Mouse (Mus musculus) kidney, postnatal 0 days (tissue): Measurements from ENCODE around the gene Dctpp1. TPM values are rescaled to one million over a fixed set of nuclear protein-coding genes. Genes with fewer than 3 reads are reported as not detected.

Experiments used
- ATAC-seq: fragments of 200-750 bp; cut with Nextera tagmentation; replicated peaks from 2 replicates; pipeline ENCODE4 v1.8.0; 2017; ENCODE audit warnings: low read depth, moderate number of reproducible peaks, moderate TSS enrichment, moderate library complexity; ENCODE audit not compliant: low FRiP score
- DNase-seq: peaks from one replicate; pipeline ENCODE4 v3.0.0-alpha.2; 2016; ENCODE audit warnings: low spot score
- H3K27ac ChIP-seq: fragments of 300-500 bp; sonication (generic); 2 replicates; pipeline ENCODE4 v1.5.1; 2014; ENCODE audit warnings: mild to moderate bottlenecking
- H3K27me3 ChIP-seq: fragments of 300-500 bp; sonication (generic); 2 replicates; pipeline ENCODE4 v1.6.1; 2014; ENCODE audit warnings: low read length, mixed read lengths; ENCODE audit not compliant: insufficient read depth
- H3K36me3 ChIP-seq: fragments of 300-500 bp; sonication (generic); 2 replicates; pipeline ENCODE4 v1.6.1; 2014; ENCODE audit warnings: low read length, mixed read lengths; ENCODE audit not compliant: insufficient read depth
- H3K4me1 ChIP-seq: fragments of 300-500 bp; sonication (generic); replicated peaks from 2 replicates; pipeline ENCODE4 v1.6.1; 2014; ENCODE audit warnings: antibody characterized with exemption, low read length, mixed read lengths; ENCODE audit not compliant: insufficient read depth
- H3K4me2 ChIP-seq: fragments of 300-500 bp; sonication (generic); 2 replicates; pipeline ENCODE4 v1.6.1; 2014; ENCODE audit warnings: mild to moderate bottlenecking, low read length, moderate library complexity, mixed read lengths
- H3K4me3 ChIP-seq: fragments of 300-500 bp; sonication (generic); replicated peaks from 2 replicates; pipeline ENCODE4 v1.5.1; 2014; ENCODE audit warnings: low read depth, low read length
- H3K9ac ChIP-seq: fragments of 300-500 bp; sonication (generic); 2 replicates; pipeline ENCODE4 v1.6.1; 2014; ENCODE audit warnings: low read depth, low read length
- H3K9me3 ChIP-seq: fragments of 300-500 bp; sonication (generic); replicated peaks from 2 replicates; pipeline ENCODE4 v1.6.1; 2016; ENCODE audit warnings: low read length, inconsistent platforms, mixed read lengths
- CTCF ChIP-seq: IDR thresholded peaks from 2 replicates; pipeline ENCODE4 v1.5.1; 2016; ENCODE audit warnings: antibody characterized with exemption, low read depth, mild to moderate bottlenecking, moderate library complexity
- WGBS: fragments of 180-500 bp; shearing (Covaris S2); extraction: QIAGEN DNeasy Blood & Tissue Kit; methylation state at CpG from one replicate; pipeline ENCODE4 v1.1.7; 2014; 5-methylcytosine and 5-hydroxymethylcytosine counted together
- polyA plus RNA-seq: library from polyadenylated mRNA; unstranded; fragments of >200 nt; fragmentation: Nextera tagmentation; extraction: Ambion mirVana; gene quantifications from 2 replicates; pipeline ENCODE4 v1.2.1, GENCODE M21; 2015

Dctpp1 gene
- polyA plus RNA-seq, 1 experiment from 2014 or later, result 157 TPM

DNA sequence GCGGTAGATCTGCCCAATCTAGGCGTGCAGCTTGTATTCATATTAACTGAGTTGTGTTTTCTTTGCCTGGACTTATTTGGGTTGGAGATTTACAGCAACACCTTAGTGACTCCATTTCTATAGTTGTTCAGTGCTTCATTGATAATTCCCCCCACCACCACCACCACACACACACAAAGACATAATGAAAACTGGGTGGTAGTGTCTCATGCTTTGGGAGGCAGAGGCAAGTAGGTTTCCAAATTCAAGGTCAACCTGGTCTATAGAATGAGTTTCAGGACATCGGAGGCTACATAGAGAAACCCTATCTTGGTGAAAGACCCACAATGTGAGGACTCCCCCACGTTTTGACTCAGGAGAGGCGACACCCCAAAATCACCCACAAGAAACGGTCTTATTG is 35.9 kb downstream of the Dctpp1 start:
- H3K27me3 ChIP-seq, result no peaks in the 10 kb centered on the region
- no peak overlapping the region for H3K27ac ChIP-seq
- no peaks in the 10 kb centered on the region for H3K9me3 ChIP-seq
- no peak for DNase-seq
- no peak overlapping the region for H3K9ac ChIP-seq
- H3K4me3 ChIP-seq, result no peak overlapping the region
- WGBS, result 89% methylated on average over 6 of the region's 6 CpGs
- H3K36me3 ChIP-seq, result no peaks in the 10 kb centered on the region
- H3K4me2 ChIP-seq, result no peak overlapping the region
- ATAC-seq, result no peak
- H3K4me1 ChIP-seq, result no peaks in the 10 kb centered on the region
- no peak for TF ChIP-seq CTCF

DNA sequence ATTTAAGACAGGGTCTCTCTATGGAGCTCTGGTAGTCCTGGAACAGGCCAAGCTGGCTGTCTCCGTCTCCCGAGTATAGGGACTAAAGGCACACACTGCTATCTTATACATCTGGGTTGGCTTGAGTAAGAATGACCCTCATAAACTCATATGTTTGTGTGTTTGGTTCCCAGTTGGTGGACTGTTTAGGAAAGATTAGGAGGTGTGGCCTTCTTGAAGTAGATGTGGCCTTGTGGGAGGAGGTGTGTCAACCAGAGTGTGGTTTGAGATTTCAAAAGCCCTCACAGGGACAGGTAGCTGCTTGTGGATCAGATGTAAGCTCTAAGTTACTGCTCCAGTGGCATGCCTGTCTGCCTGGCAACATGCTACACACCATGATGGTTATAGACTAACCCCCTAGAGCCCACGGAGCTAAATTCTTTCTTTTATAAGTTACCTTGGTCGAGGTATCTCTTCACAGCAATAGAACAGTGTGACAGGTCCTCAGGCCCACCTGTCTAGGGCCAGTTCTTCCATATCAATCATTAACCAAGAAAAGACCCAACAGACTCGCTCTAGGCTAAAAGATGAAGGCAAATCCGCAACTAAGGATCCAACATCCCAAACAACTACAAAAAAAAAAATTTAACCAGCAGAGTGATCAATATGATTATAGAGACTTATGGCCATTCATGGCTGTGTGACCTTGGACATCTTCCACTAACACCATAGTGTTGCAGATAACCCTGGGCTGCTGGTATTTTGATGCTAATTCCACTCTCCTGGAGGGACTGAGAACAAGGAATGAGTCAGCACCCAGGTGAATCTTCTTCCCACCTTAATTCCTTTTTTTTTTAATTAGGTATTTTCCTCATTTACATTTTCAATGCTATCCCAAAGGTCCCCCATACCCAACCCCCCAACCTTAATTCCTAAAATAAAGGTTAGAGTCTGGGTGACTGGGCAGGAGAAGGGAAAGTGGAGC is 36.7 kb downstream of the Dctpp1 start:
- Histone ChIP-seq H3K4me1 (no peaks in the 10 kb centered on the region), H3K9me3 (no peaks in the 10 kb centered on the region), H3K4me2 (no peak overlapping the region), H3K9ac (no peak overlapping the region), H3K36me3 (no peaks in the 10 kb centered on the region), H3K4me3 (no peak overlapping the region), H3K27ac (no peak overlapping the region), H3K27me3 (no peaks in the 10 kb centered on the region)
- WGBS, result 73% methylated on average over 6 of the region's 6 CpGs
- no peak for DNase-seq
- no peak for TF ChIP-seq CTCF
- no peak for ATAC-seq

DNA sequence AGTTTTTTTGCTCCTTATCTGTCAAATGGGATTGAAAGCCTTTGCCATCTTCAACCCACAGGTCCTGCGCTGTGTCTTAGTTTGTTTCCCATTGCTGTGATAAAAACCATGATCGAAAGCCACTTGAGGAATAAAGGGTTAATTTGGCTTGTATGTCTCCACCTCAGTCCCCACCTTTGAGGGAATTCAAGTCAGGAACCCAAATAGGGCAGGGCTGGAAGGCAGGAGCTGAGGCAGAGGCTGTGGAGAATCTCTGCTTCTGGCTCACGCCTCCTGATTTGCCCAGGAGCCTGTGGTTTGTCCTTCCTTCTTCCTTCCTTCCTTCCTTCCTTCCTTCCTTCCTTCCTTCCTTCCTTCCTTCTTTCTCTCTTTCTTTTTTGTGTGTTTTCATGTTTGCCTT is 37.4 kb downstream of the Dctpp1 start:
- ATAC-seq (no peak), DNase-seq (no peak)
- no peak overlapping the region for H3K4me2 ChIP-seq
- WGBS, result 94% methylated on average over 3 of the region's 3 CpGs
- TF ChIP-seq CTCF, result no peak
- H3K27ac ChIP-seq, result no peak overlapping the region
- H3K27me3 ChIP-seq, result no peaks in the 10 kb centered on the region
- H3K36me3 ChIP-seq, result no peaks in the 10 kb centered on the region
- no peak overlapping the region for H3K4me3 ChIP-seq
- no peaks in the 10 kb centered on the region for H3K4me1 ChIP-seq
- H3K9me3 ChIP-seq, result no peaks in the 10 kb centered on the region
- no peak overlapping the region for H3K9ac ChIP-seq

DNA sequence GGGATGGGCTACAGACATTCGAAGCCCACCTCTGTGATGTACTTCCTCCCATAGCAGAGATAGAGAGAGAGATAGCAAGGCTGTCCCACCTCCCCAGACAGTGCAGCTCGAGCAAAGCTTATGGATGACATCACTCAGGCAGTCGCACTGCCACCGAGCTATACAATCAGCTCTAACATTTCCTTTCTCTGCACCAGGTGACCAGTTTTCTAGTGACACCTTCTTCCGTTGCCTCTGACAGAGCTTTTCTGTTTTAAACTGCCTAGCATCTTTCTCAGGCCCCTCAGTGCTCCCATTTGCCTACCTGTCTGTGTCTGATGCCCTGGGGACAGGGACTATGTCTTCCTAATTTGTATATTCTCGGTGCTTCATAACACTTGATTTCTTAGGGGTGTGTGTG is 40.1 kb downstream of the Dctpp1 start:
- H3K4me2 ChIP-seq, result no peak overlapping the region
- no peak for DNase-seq
- H3K4me3 ChIP-seq, result no peak overlapping the region
- no peaks in the 10 kb centered on the region for H3K4me1 ChIP-seq
- H3K9me3 ChIP-seq, result no peaks in the 10 kb centered on the region
- no peaks in the 10 kb centered on the region for H3K27me3 ChIP-seq
- no peaks in the 10 kb centered on the region for H3K36me3 ChIP-seq
- TF ChIP-seq CTCF, result no peak
- no peak overlapping the region for H3K9ac ChIP-seq
- no peak for ATAC-seq
- 76% methylated on average over 6 of the region's 6 CpGs for WGBS
- H3K27ac ChIP-seq, result no peak overlapping the region

DNA sequence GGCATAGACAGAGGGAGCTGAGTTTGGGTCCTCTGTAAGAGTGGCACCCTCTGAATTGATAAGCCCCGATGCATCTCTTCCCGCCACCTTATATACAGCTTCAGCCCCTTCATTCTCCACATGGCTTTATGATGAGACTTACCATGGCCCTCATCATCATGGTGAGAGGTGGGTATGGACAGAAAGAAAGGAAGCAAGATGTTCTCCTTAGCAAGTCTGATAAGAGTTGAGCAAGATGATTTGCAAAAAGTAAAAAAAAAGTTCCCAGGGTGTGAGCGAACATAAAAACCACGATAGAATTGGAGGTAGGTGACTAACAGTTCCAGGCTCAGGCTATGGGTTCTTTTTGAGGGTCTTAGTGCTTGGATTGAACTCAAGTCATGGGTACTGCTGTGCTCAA is 41.8 kb downstream of the Dctpp1 start:
- Histone ChIP-seq H3K27ac (no peak overlapping the region), H3K4me2 (no peak overlapping the region), H3K36me3 (no peaks in the 10 kb centered on the region), H3K9me3 (no peaks in the 10 kb centered on the region), H3K9ac (no peak overlapping the region), H3K4me3 (no peak overlapping the region), H3K27me3 (no peaks in the 10 kb centered on the region), H3K4me1 (no peaks in the 10 kb centered on the region)
- no peak for DNase-seq
- 90% methylated on average over 4 of the region's 4 CpGs for WGBS
- no peak for ATAC-seq
- TF ChIP-seq CTCF, result no peak

DNA sequence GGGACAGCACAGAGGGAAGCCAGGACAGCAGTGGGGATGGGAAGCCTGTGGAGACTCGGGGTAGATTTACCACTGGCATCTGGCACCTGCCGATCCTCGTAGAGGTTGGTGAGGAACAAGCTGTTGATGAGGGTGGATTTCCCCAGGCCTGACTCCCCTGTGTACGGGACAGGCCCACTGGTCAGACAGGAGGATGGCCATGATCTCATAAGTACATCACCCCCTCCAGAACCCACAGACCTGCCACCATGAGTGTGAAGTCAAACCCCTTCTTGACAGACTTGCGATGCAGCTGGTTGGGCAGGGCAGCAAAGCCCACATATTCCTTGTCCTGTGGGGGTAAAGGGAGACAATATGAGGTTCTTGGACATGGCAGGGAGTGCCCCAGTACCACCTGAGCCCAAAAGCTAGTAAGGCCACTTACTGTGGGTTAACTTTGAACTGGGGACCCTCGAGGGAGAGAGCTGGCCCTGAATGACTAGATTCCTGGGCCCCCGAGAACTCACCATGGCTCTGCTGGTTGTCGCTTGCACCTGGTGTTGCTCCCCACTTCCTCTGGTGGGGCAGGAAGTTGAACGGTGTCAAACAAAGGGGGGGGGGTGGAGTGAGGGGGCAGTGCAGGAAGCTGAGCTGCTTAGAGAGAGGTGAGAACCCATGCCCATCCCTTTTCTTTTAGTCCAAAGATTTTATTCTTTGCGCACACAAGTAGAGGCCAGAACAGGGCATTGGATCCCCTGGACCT is 42.4 kb downstream of the Dctpp1 start:
- H3K36me3 ChIP-seq, result no peaks in the 10 kb centered on the region
- H3K9ac ChIP-seq, result no peak overlapping the region
- no peak overlapping the region for H3K27ac ChIP-seq
- no peaks in the 10 kb centered on the region for H3K9me3 ChIP-seq
- 60% methylated on average over 10 of the region's 10 CpGs for WGBS
- DNase-seq (no peak), ATAC-seq (no peak)
- TF ChIP-seq CTCF, result no peak
- no peaks in the 10 kb centered on the region for H3K27me3 ChIP-seq
- no peak overlapping the region for H3K4me3 ChIP-seq
- H3K4me1 ChIP-seq, result no peaks in the 10 kb centered on the region
- no peak overlapping the region for H3K4me2 ChIP-seq
